Mouse (Mus musculus): ENCODE measurements around the gene Prrt4. TPM values are rescaled to one million over a fixed set of nuclear protein-coding genes. Genes with fewer than 3 reads are reported as not detected.

Gene Prrt4
- polyA plus RNA-seq, 1 experiment from 2014 or later: not detected

DNA sequence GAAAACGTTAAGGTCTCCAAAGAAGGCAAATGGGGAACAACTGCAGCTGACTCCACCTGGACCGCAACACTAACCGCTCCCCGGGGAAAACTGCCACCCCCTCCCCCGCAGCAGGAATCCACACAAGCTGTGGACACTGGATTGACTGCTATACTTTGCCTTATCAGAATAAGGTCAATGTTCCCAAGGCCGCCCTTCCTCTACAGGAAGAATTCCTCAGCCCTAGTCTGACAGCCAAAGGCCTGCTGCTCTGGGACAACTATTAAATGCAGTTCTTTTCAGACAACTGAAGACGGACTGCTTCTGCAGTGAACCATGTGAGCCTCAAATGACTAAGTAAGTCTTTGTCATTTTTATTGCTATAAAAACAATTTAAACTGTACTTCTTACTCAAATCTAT lies 32.7 kb downstream of the Prrt4 start:
- Histone ChIP-seq H3K9ac (replicated peaks) (no peak overlapping the region), H3K36me3 (replicated peaks; ENCODE audit: insufficient read depth, low read length) (peaks cover 11% of the 10 kb centered on the region; the same call in 1 of the 2 replicates), H3K4me1 (ENCODE audit: insufficient read depth) (0 out of 2 replicates have a peak, but pooled peaks cover 2% of the 10 kb centered on the region), H3K27me3 (ENCODE audit: insufficient read depth, low read length) (no peaks in the 10 kb centered on the region), H3K27ac (ENCODE audit: low read depth) (no peak overlapping the region), H3K4me2 (ENCODE audit: low read depth, low read length) (0 out of 2 replicates have a peak overlapping the region, but pooled peaks have one; percentile 4), H3K4me3 (ENCODE audit: low read depth, low read length) (no peak overlapping the region), H3K9me3 (ENCODE audit: low read length) (no peaks in the 10 kb centered on the region)
- DNase-seq (peak; percentile 28), ATAC-seq (no peak)
- TF ChIP-seq EP300 (IDR thresholded peaks at IDR 0.05; ENCODE audit: low read depth): no peak
- no peak for TF ChIP-seq CTCF (IDR thresholded peaks at IDR 0.05; ENCODE audit: low read depth)
- 60% methylated on average over 7 of the region's 7 CpGs for WGBS (ENCODE audit: insufficient replicate concordance)

DNA sequence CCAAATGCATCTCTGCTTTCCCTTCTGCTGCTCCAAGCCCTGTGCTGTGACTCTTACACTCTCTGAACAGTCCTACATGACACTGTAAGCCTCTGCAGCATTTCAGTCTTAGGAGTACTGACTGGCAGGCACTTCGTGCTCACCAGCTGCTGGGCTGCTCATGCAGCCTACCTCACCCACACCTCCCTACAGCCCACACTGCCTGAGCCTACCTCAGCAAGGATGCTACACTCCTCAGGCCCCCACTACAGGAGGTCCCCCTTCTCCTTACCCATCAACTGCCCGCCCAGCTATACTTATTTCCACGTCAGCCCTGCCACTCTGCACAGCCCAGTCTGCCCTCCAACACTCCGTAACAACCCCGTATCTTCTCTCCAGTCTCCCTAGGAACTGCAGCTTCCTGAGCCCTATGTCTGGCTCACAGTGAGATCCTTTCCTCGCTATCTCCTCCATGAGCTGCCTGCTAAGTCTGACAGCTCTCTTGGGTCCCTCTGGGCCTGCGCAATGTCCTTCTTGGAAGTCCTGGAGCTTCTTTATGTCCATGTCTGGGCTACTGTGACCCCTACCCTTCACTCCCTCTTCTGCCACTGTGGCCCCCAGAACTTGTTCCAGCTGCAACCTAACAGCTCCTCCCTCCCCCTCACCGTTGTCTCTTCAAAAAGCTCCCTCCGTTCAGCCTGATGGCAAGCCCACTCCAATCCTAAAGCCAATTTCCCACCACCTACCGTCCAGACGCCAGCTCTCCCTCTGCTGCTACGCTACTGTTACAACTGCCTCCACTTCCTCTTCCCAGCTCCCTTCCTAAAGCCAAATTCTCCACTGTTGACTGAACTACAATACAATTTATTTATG lies 33.7 kb downstream of the Prrt4 start:
- no peak for DNase-seq
- Histone ChIP-seq H3K9me3 (ENCODE audit: low read length) (no peaks in the 10 kb centered on the region), H3K27me3 (ENCODE audit: insufficient read depth, low read length) (no peaks in the 10 kb centered on the region), H3K9ac (replicated peaks) (no peak overlapping the region), H3K4me3 (ENCODE audit: low read depth, low read length) (no peak overlapping the region), H3K27ac (ENCODE audit: low read depth) (0 out of 2 replicates have a peak overlapping the region, but pooled peaks have one; percentile 45), H3K4me1 (ENCODE audit: insufficient read depth) (0 out of 2 replicates have a peak, but pooled peaks cover 2% of the 10 kb centered on the region), H3K4me2 (ENCODE audit: low read depth, low read length) (no peak overlapping the region), H3K36me3 (replicated peaks; ENCODE audit: insufficient read depth, low read length) (peaks cover 13% of the 10 kb centered on the region)
- TF ChIP-seq CTCF (IDR thresholded peaks at IDR 0.05; ENCODE audit: low read depth): 0 out of 2 replicates have a peak, but pooled peaks have one; percentile 7
- TF ChIP-seq EP300 (IDR thresholded peaks at IDR 0.05; ENCODE audit: low read depth): no peak
- 66% methylated on average over 12 of the region's 12 CpGs for WGBS (ENCODE audit: insufficient replicate concordance)
- no peak for ATAC-seq

DNA sequence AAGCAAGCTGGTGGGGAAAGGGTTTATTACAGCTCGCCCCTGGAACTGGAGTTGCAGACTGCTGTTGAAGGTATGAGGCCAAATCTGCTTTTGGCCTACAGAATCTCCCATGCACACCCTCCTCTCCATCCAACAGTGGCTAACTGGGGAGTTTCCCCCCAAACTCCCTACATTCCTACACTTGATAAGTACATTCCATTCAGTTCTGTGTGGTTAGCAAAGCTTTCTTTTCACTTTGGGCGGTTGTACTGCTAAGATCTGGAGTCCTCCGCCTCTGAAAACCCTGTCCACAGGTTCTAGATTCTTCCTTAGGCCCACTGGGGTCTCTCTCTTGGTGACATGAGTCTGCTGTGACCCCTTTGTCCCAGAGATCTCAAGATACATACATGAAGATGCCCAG lies 34.4 kb downstream of the Prrt4 start:
- no peaks in the 10 kb centered on the region for H3K9me3 ChIP-seq (ENCODE audit: low read length)
- H3K9ac ChIP-seq (replicated peaks): no peak overlapping the region
- peaks cover 16% of the 10 kb centered on the region for H3K36me3 ChIP-seq (replicated peaks; ENCODE audit: insufficient read depth, low read length)
- no peak for DNase-seq
- ATAC-seq: no peak
- no peak overlapping the region for H3K4me3 ChIP-seq (ENCODE audit: low read depth, low read length)
- H3K27ac ChIP-seq (ENCODE audit: low read depth): no peak overlapping the region
- H3K4me2 ChIP-seq (ENCODE audit: low read depth, low read length): no peak overlapping the region
- 77% methylated on average over 3 of the region's 3 CpGs for WGBS (ENCODE audit: insufficient replicate concordance)
- H3K4me1 ChIP-seq (ENCODE audit: insufficient read depth): 0 out of 2 replicates have a peak, but pooled peaks cover 2% of the 10 kb centered on the region
- no peaks in the 10 kb centered on the region for H3K27me3 ChIP-seq (ENCODE audit: insufficient read depth, low read length)
- TF ChIP-seq EP300 (IDR thresholded peaks at IDR 0.05; ENCODE audit: low read depth): no peak
- no peak for TF ChIP-seq CTCF (IDR thresholded peaks at IDR 0.05; ENCODE audit: low read depth)

DNA sequence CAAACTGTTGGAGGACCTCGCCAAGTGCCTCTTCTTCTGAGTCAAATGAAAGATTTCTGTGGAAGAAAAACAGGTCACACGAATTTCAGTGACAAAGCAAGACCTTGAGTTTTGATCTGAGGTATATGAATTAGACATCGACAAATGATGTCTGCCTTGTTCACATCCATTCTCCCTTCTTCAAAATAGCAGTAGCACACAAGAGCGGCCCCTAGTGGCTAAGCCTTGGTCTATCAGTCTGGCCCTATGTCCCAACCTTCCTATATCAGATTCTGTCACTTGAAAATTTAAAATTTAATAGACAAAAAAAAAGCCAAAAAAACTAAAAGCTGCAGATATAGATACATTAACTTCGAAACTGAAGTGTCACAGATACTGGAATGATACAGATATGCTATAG lies 35.8 kb downstream of the Prrt4 start:
- WGBS (ENCODE audit: insufficient replicate concordance): 37% methylated on average over 5 of the region's 5 CpGs
- no peak for ATAC-seq
- TF ChIP-seq CTCF (IDR thresholded peaks at IDR 0.05; ENCODE audit: low read depth) (peak; percentile 81), EP300 (IDR thresholded peaks at IDR 0.05; ENCODE audit: low read depth) (no peak)
- Histone ChIP-seq H3K9ac (replicated peaks) (no peak overlapping the region), H3K27me3 (ENCODE audit: insufficient read depth, low read length) (no peaks in the 10 kb centered on the region), H3K27ac (ENCODE audit: low read depth) (no peak overlapping the region), H3K4me2 (ENCODE audit: low read depth, low read length) (no peak overlapping the region), H3K4me1 (ENCODE audit: insufficient read depth) (0 out of 2 replicates have a peak, but pooled peaks cover 2% of the 10 kb centered on the region), H3K9me3 (ENCODE audit: low read length) (no peaks in the 10 kb centered on the region), H3K36me3 (replicated peaks; ENCODE audit: insufficient read depth, low read length) (peaks cover 23% of the 10 kb centered on the region), H3K4me3 (ENCODE audit: low read depth, low read length) (no peak overlapping the region)
- peak; percentile 65 for DNase-seq

DNA sequence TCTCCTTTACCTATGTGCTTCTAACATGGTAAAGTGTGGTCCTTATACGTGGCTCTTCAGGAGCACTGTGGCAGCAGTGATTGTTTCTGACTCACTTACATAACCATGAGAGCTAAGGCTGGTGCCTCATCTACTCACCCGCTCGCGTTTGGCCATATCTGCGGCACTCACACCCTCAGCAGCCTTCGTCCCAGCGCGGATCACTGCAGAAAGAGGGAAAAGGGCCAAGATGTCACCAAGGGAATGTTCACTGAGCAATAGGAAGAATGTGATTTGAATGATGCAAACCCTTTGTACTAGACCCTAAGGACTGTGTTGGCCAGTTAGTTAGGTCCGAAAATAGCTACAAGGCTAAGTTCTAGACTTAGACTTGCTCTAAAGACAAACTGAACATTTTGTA lies 41.9 kb downstream of the Prrt4 start:
- Histone ChIP-seq H3K27ac (ENCODE audit: low read depth) (no peak overlapping the region), H3K4me3 (ENCODE audit: low read depth, low read length) (no peak overlapping the region), H3K9ac (replicated peaks) (no peak overlapping the region), H3K4me2 (ENCODE audit: low read depth, low read length) (no peak overlapping the region), H3K36me3 (replicated peaks; ENCODE audit: insufficient read depth, low read length) (peaks cover 53% of the 10 kb centered on the region), H3K4me1 (ENCODE audit: insufficient read depth) (no peaks in the 10 kb centered on the region), H3K27me3 (ENCODE audit: insufficient read depth, low read length) (no peaks in the 10 kb centered on the region), H3K9me3 (ENCODE audit: low read length) (no peaks in the 10 kb centered on the region)
- no peak for TF ChIP-seq EP300 (IDR thresholded peaks at IDR 0.05; ENCODE audit: low read depth)
- no peak for TF ChIP-seq CTCF (IDR thresholded peaks at IDR 0.05; ENCODE audit: low read depth)
- WGBS (ENCODE audit: insufficient replicate concordance): 87% methylated on average over 9 of the region's 9 CpGs
- no peak for ATAC-seq
- no peak for DNase-seq

DNA sequence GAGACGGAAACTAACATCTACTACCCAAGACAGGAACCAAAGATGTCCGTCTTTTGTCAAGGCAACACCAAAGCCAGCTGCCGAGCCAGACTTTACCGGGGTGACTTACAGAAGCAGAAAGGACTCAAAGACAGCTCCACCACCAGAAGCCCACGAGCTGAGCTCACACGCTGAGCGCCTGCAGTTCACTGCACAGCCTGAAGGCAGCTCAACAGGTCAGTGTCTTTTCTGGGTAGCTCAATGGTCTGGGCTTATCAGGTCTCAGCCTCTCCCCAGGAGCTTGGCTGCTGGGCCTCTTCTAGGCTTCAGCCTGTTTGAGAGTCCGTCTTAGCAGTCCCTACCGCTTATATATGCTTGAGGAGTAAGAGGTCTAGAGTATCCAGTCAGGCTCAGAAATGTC lies 46.3 kb downstream of the Prrt4 start:
- no peak overlapping the region for H3K4me3 ChIP-seq (ENCODE audit: low read depth, low read length)
- no peaks in the 10 kb centered on the region for H3K27me3 ChIP-seq (ENCODE audit: insufficient read depth, low read length)
- H3K36me3 ChIP-seq (replicated peaks; ENCODE audit: insufficient read depth, low read length): peaks cover 57% of the 10 kb centered on the region
- no peak for ATAC-seq
- no peaks in the 10 kb centered on the region for H3K9me3 ChIP-seq (ENCODE audit: low read length)
- 86% methylated on average over 9 of the region's 9 CpGs for WGBS (ENCODE audit: insufficient replicate concordance)
- no peak overlapping the region for H3K9ac ChIP-seq (replicated peaks)
- no peaks in the 10 kb centered on the region for H3K4me1 ChIP-seq (ENCODE audit: insufficient read depth)
- TF ChIP-seq EP300 (IDR thresholded peaks at IDR 0.05; ENCODE audit: low read depth): no peak
- no peak for TF ChIP-seq CTCF (IDR thresholded peaks at IDR 0.05; ENCODE audit: low read depth)
- no peak overlapping the region for H3K4me2 ChIP-seq (ENCODE audit: low read depth, low read length)
- DNase-seq: no peak
- no peak overlapping the region for H3K27ac ChIP-seq (ENCODE audit: low read depth)

Data from liver, postnatal 0 days (tissue).